In genomic region chr2:11257260-11257850, GRCm38 (mm10) we compare ENCODE assay signal across 9 mouse cellular contexts.
"Had no signal": no experiment of that assay in that cellular context is flagged by ENCODE, and none has a peak within 500 bp of the region (broad histone marks: within the 10 kb centered on the region; RNA-seq: fewer than 3 reads in every experiment).

No protein-coding gene starts in this region.

- H3K4me2 ChIP-seq: limb, embryonic 12.5 days; liver, embryonic 13.5 days; midbrain, embryonic 13.5 days had no signal

- H3K4me1 ChIP-seq: limb, embryonic 12.5 days; liver, embryonic 13.5 days; midbrain, embryonic 13.5 days had no signal

- ATAC-seq: hindbrain, embryonic 16.5 days; liver, postnatal 0 days; midbrain, embryonic 13.5 days had no signal

- H3K36me3 ChIP-seq: limb, embryonic 12.5 days; liver, embryonic 13.5 days; midbrain, embryonic 13.5 days had no signal

- H3K9ac ChIP-seq: limb, embryonic 12.5 days; liver, embryonic 13.5 days; liver, postnatal 0 days; midbrain, embryonic 13.5 days had no signal

- H3K4me3 ChIP-seq: limb, embryonic 12.5 days; liver, embryonic 13.5 days; midbrain, embryonic 13.5 days had no signal

- H3K27ac ChIP-seq: limb, embryonic 12.5 days; liver, embryonic 13.5 days; midbrain, embryonic 13.5 days had no signal

- H3K9me3 ChIP-seq: limb, embryonic 12.5 days; liver, embryonic 13.5 days; midbrain, embryonic 13.5 days had no signal

- H3K27me3 ChIP-seq: limb, embryonic 12.5 days; liver, embryonic 13.5 days; midbrain, embryonic 13.5 days had no signal

- DNase-seq: layer of hippocampus, postnatal 36 days; liver; liver, embryonic 13.5 days; liver, postnatal 0 days; right cerebral cortex, postnatal 14 days; thymus, postnatal 4 days had no signal
